Mouse (Mus musculus) bone marrow macrophage, adult 2 months (primary cell): Measurements from ENCODE around the gene Vmn1r225. TPM values are rescaled to one million over a fixed set of nuclear protein-coding genes. Genes with fewer than 3 reads are reported as not detected.
"Not testable (repeated sequence)": the region's sequence is repeated elsewhere in the genome, so short reads cannot be mapped to it uniquely, and the experiment has no call there.

Source experiments
- H3K27ac ChIP-seq: 2 replicates; pipeline ENCODE4 v1.5.1; 2012; ENCODE audit warnings: low read depth, low read length; ENCODE audit not compliant: insufficient read depth
- H3K4me1 ChIP-seq: 2 replicates; pipeline ENCODE4 v1.6.1; 2012; ENCODE audit warnings: low read length; ENCODE audit not compliant: control insufficient read depth, insufficient read depth
- H3K4me3 ChIP-seq: 2 replicates; pipeline ENCODE4 v1.5.1; 2012; ENCODE audit warnings: mild to moderate bottlenecking, low read length, moderate library complexity; ENCODE audit not compliant: insufficient read depth
- CTCF ChIP-seq: IDR thresholded peaks from 2 replicates; pipeline ENCODE4 v1.5.1; 2012; ENCODE audit warnings: low read depth, mild to moderate bottlenecking, low read length, moderate library complexity
- POLR2A ChIP-seq: IDR thresholded peaks from 2 replicates; pipeline ENCODE4 v1.6.1; 2012; ENCODE audit warnings: mild to moderate bottlenecking, low read depth, low read length, borderline replicate concordance
- polyA plus RNA-seq: library from polyadenylated mRNA; stranded (reverse); fragments of >200 nt; gene quantifications from 2 replicates; pipeline ENCODE4 v1.2.4, GENCODE M21; 2012; ENCODE audit not compliant: missing spikeins, insufficient read depth, insufficient read length

Vmn1r225 gene
- polyA plus RNA-seq, result not detected in 2 replicates

GRCm38 (mm10) chr17:20497858-20498257 lies at the start of gene Vmn1r225:
Gene Vmn1r225 (plus strand): TSS chr17:20498158.
- TF ChIP-seq CTCF (no peak), POLR2A (no peak)
- H3K27ac ChIP-seq, result no peak within 1 kb of the TSS
- no peak within 1 kb of the TSS for H3K4me3 ChIP-seq
- no peaks in the 10 kb centered on the region for H3K4me1 ChIP-seq

DNA sequence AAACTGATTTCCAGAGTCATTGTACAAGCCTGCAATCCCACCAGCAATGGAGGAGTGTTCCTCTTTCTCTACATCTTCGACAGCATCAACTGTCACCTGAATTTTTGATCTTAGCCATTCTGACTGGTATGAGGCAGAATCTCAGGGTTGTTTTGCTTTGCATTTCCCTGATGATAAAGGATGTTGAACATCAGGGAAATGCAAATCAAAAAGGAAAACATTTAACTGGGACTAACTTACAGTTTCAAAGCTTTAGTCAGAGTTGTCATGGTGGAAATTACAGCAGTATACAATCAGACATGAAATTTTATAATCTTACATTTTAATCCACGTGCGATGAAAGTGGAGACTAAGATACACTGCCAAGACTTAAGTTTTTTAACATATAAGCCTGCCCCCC lies 24.6 kb upstream of the Vmn1r225 start:
- no peak overlapping the region for H3K4me3 ChIP-seq
- no peaks in the 10 kb centered on the region for H3K4me1 ChIP-seq
- no peak overlapping the region for H3K27ac ChIP-seq
- no peak for TF ChIP-seq POLR2A
- TF ChIP-seq CTCF, result no peak

GRCm38 (mm10) chr17:20481231-20481630 lies 16.7 kb upstream of the Vmn1r225 start, which contains the start of gene Vmn2r108:
Gene Vmn2r108 (minus strand): TSS chr17:20481331.
- Histone ChIP-seq H3K27ac (no peak within 1 kb of the TSS), H3K4me1 (no peaks in the 10 kb centered on the region), H3K4me3 (no peak within 1 kb of the TSS)
- TF ChIP-seq POLR2A, result no peak
- TF ChIP-seq CTCF, result no peak

- not testable (repeated sequence) for H3K4me1 ChIP-seq, H3K27ac ChIP-seq, H3K4me3 ChIP-seq
Measured at GRCm38 (mm10) chr17:20508247-20508646, 10.3 kb downstream of the Vmn1r225 start.

Other genes starting within 250 kb of the Vmn1r225 start
- gene Vmn2r106, start 212.6 kb upstream of the Vmn1r225 start, polyA plus RNA-seq, result not detected in 2 replicates
- gene Vmn2r107, start 152.9 kb upstream of the Vmn1r225 start, polyA plus RNA-seq, result 0.13 TPM in 1 of 2 replicates, not detected in the other
- gene Vmn1r224, start 84.0 kb upstream of the Vmn1r225 start, polyA plus RNA-seq, result not detected in 2 replicates
- gene Vmn2r108, start 16.8 kb upstream of the Vmn1r225 start, polyA plus RNA-seq, result not detected in 2 replicates
- not detected in 2 replicates for gene Vmn2r109, start 66.6 kb downstream of the Vmn1r225 start, polyA plus RNA-seq
- not detected in 2 replicates for gene Vmn2r110, start 98.3 kb downstream of the Vmn1r225 start, polyA plus RNA-seq
- not detected in 2 replicates for gene Fpr-rs3, start 126.7 kb downstream of the Vmn1r225 start, polyA plus RNA-seq
- not detected in 2 replicates for gene Vmn1r226, start 184.7 kb downstream of the Vmn1r225 start, polyA plus RNA-seq
- 0.11 and 0.20 TPM in 2 replicates for gene Vmn1r227, start 231.7 kb downstream of the Vmn1r225 start, polyA plus RNA-seq